ENCODE assay signal across 12 mouse cellular contexts in genomic region chr5:147300001-147300363, GRCm38 (mm10). TPM values are rescaled to one million over a fixed set of nuclear protein-coding genes. Genes with fewer than 3 reads are reported as not detected.
DNase-seq lines count a peak whose midpoint lies in the region; ATAC-seq and TF ChIP-seq lines count a peak whose summit lies in the region.
"Had no signal": no experiment of that assay in that cellular context is flagged by ENCODE, and none has a peak within 500 bp of the region (broad histone marks: within the 10 kb centered on the region; RNA-seq: fewer than 3 reads in every experiment).

No protein-coding gene starts in this region.

- no peak for ATAC-seq in hindbrain, embryonic 16.5 days
- no peak for ATAC-seq in embryonic facial prominence, embryonic 12.5 days (ENCODE audit: insufficient number of reproducible peaks, insufficient read depth, low FRiP score, low TSS enrichment)
- ATAC-seq in liver, embryonic 14.5 days (ENCODE audit: insufficient read depth): peak; percentile 15; the same call in 1 of the 2 replicates

- H3K36me3 ChIP-seq in hindbrain, embryonic 10.5 days: no peaks in the 10 kb centered on the region
- H3K36me3 ChIP-seq in hindbrain, embryonic 16.5 days (ENCODE audit: control insufficient read depth, insufficient read depth, low read length): no peaks in the 10 kb centered on the region
- H3K36me3 ChIP-seq in E14TG2a.4 (ENCODE audit: insufficient read depth, low read length): no peaks in the 10 kb centered on the region
- H3K36me3 ChIP-seq in embryonic facial prominence, embryonic 12.5 days: no peaks in the 10 kb centered on the region
- H3K36me3 ChIP-seq in liver, embryonic 14.5 days (replicated peaks; ENCODE audit: control insufficient read depth, insufficient read depth, low read depth): no peaks in the 10 kb centered on the region

- WGBS in hindbrain, embryonic 10.5 days: 2% methylated on average over 4 of the region's 4 CpGs
- 11% methylated on average over 4 of the region's 4 CpGs for WGBS in hindbrain, embryonic 16.5 days
- 3% methylated on average over 4 of the region's 4 CpGs for WGBS in embryonic facial prominence, embryonic 12.5 days
- WGBS in liver, embryonic 14.5 days (ENCODE audit: insufficient replicate concordance): 4% methylated on average over 4 of the region's 4 CpGs

- peak overlapping the region; percentile 41 for H3K4me3 ChIP-seq in hindbrain, embryonic 10.5 days
- no peak overlapping the region for H3K4me3 ChIP-seq in hindbrain, embryonic 16.5 days (ENCODE audit: low read length)
- peak overlapping the region; percentile 68 for H3K4me3 ChIP-seq in E14TG2a.4 (replicated peaks; ENCODE audit: low read length)
- peak overlapping the region; percentile 10; the same call in 1 of the 2 replicates for H3K4me3 ChIP-seq in embryonic facial prominence, embryonic 12.5 days
- H3K4me3 ChIP-seq in liver, embryonic 14.5 days (ENCODE audit: insufficient read depth in 1 of 2, low read depth in 2 of 2, low read length in 2 of 2): no peak overlapping the region
- H3K4me3 ChIP-seq: myocyte had no signal

- no peak for DNase-seq in hindbrain, embryonic 10.5 days (ENCODE audit: low spot score)
- DNase-seq in liver, embryonic 14.5 days (ENCODE audit: low read depth in 3 of 3, low spot score in 3 of 3): no peak
- no peak for DNase-seq in layer of hippocampus, adult 9-11 months
- DNase-seq in left cerebral cortex, adult 11 months (ENCODE audit: low spot score): no peak
- no peak for DNase-seq in left cerebral cortex, postnatal 10 days (ENCODE audit: extremely low spot score in 1 of 2, low spot score in 2 of 2)
- DNase-seq: gastrocnemius, postnatal 25 days had no signal

- intact Hi-C loops in left cerebral cortex, postnatal 10 days (cut with DNase I): loop anchor here (5.0 kb wide), 1 partner anchor 363 kb away; no protein-coding TSS in a partner anchor

- no peak overlapping the region for H3K9ac ChIP-seq in hindbrain, embryonic 16.5 days (ENCODE audit: low read depth, low read length)
- no peak overlapping the region for H3K9ac ChIP-seq in embryonic facial prominence, embryonic 12.5 days
- H3K9ac ChIP-seq in liver, embryonic 14.5 days (replicated peaks): no peak overlapping the region

- H3K27me3 ChIP-seq in hindbrain, embryonic 10.5 days (ENCODE audit: insufficient read depth, poor library complexity, severe bottlenecking): peaks cover 100% of the 10 kb centered on the region
- H3K27me3 ChIP-seq in hindbrain, embryonic 16.5 days (replicated peaks; ENCODE audit: control insufficient read depth, insufficient read depth, low read length): peaks cover 86% of the 10 kb centered on the region
- peaks cover 91% of the 10 kb centered on the region for H3K27me3 ChIP-seq in E14TG2a.4 (ENCODE audit: insufficient read depth, low read length)
- H3K27me3 ChIP-seq in embryonic facial prominence, embryonic 12.5 days: peaks cover 97% of the 10 kb centered on the region
- peaks cover 74% of the 10 kb centered on the region for H3K27me3 ChIP-seq in liver, embryonic 14.5 days (ENCODE audit: control insufficient read depth, insufficient read depth, low read length)

- no peaks in the 10 kb centered on the region for H3K9me3 ChIP-seq in hindbrain, embryonic 10.5 days
- H3K9me3 ChIP-seq in hindbrain, embryonic 16.5 days (ENCODE audit: control insufficient read depth, low read length): no peaks in the 10 kb centered on the region
- H3K9me3 ChIP-seq in E14TG2a.4 (ENCODE audit: low read length): no peaks in the 10 kb centered on the region
- H3K9me3 ChIP-seq in embryonic facial prominence, embryonic 12.5 days: no peaks in the 10 kb centered on the region
- H3K9me3 ChIP-seq in liver, embryonic 14.5 days (ENCODE audit: control insufficient read depth, low read length): no peaks in the 10 kb centered on the region

- H3K4me1 ChIP-seq in hindbrain, embryonic 10.5 days (replicated peaks): peaks cover 26% of the 10 kb centered on the region
- H3K4me1 ChIP-seq in hindbrain, embryonic 16.5 days (ENCODE audit: control insufficient read depth, insufficient read depth, low read depth, low read length): no peaks in the 10 kb centered on the region
- peaks cover 59% of the 10 kb centered on the region for H3K4me1 ChIP-seq in E14TG2a.4 (replicated peaks; ENCODE audit: low read depth, low read length)
- H3K4me1 ChIP-seq in embryonic facial prominence, embryonic 12.5 days: peaks cover 8% of the 10 kb centered on the region; the same call in 1 of the 2 replicates
- 0 out of 4 replicates have a peak, but pooled peaks cover 0 to 2% of the 10 kb centered on the region in 2 experiments for H3K4me1 ChIP-seq in liver, embryonic 14.5 days (replicated peaks; ENCODE audit: control insufficient read depth in 2 of 2, insufficient read depth in 2 of 2, low read length in 1 of 2)

- no peak overlapping the region; the same call in 1 of the 2 replicates for H3K4me2 ChIP-seq in hindbrain, embryonic 16.5 days (ENCODE audit: low read length)
- peak overlapping the region; percentile 27; the same call in 1 of the 2 replicates for H3K4me2 ChIP-seq in embryonic facial prominence, embryonic 12.5 days (replicated peaks)
- peak overlapping the region; percentile 41 for H3K4me2 ChIP-seq in liver, embryonic 14.5 days (ENCODE audit: low read depth)

- TF ChIP-seq EP300 in liver, embryonic 14.5 days (IDR thresholded peaks at IDR 0.05; ENCODE audit: low read depth): no peak

- H3K27ac ChIP-seq in hindbrain, embryonic 10.5 days: no peak overlapping the region
- H3K27ac ChIP-seq in hindbrain, embryonic 16.5 days (ENCODE audit: low read depth, low read length): no peak overlapping the region
- no peak overlapping the region for H3K27ac ChIP-seq in embryonic facial prominence, embryonic 12.5 days
- H3K27ac ChIP-seq in liver, embryonic 14.5 days: no peak overlapping the region

- TF ChIP-seq CTCF in E14TG2a.4 (conservative IDR thresholded peaks at IDR 0.05; ENCODE audit: low read length): no peak
- no peak for TF ChIP-seq CTCF in liver, embryonic 14.5 days (IDR thresholded peaks at IDR 0.05; ENCODE audit: low read depth)

RNA-seq across cellular contexts. Expression of gene Cdx2, which starts 7.1 kb away (rescaled TPM):
- polyA plus RNA-seq in hindbrain, embryonic 10.5 days (2016; fragmentation: Nextera tagmentation; extraction: Ambion mirVana): not detected in 2 replicates
- polyA plus RNA-seq in hindbrain, embryonic 16.5 days (2015; fragmentation: Nextera tagmentation; extraction: Ambion mirVana): not detected in 2 replicates
- polyA plus RNA-seq in embryonic facial prominence, embryonic 12.5 days (2016; fragmentation: Nextera tagmentation; extraction: Ambion mirVana): not detected in 2 replicates
- polyA plus RNA-seq in liver, embryonic 14.5 days (2012; rRNA removed): 0.09 TPM in 1 of 2 replicates, not detected in the other
- polyA plus RNA-seq in liver, embryonic 14.5 days (2014; fragmentation: Nextera tagmentation; extraction: Ambion mirVana): not detected in 2 replicates
- not detected for total RNA-seq in left cerebral cortex, postnatal 10 days (2021)
- total RNA-seq: common myeloid progenitor, adult 5-6 weeks; gastrocnemius, postnatal 25 days; layer of hippocampus, postnatal 14 days had no signal
- polyA plus RNA-seq: myocyte had no signal

RNA-seq across cellular contexts. Expression of gene Urad, which starts 22.3 kb away (rescaled TPM):
- polyA plus RNA-seq in hindbrain, embryonic 10.5 days (2016; fragmentation: Nextera tagmentation; extraction: Ambion mirVana): not detected in 2 replicates
- not detected in 2 replicates for polyA plus RNA-seq in hindbrain, embryonic 16.5 days (2015; fragmentation: Nextera tagmentation; extraction: Ambion mirVana)
- not detected in 2 replicates for polyA plus RNA-seq in embryonic facial prominence, embryonic 12.5 days (2016; fragmentation: Nextera tagmentation; extraction: Ambion mirVana)
- polyA plus RNA-seq in liver, embryonic 14.5 days (2012; rRNA removed): 1.0 and 1.1 TPM in 2 replicates
- polyA plus RNA-seq in liver, embryonic 14.5 days (2014; fragmentation: Nextera tagmentation; extraction: Ambion mirVana): 0.30 and 0.57 TPM in 2 replicates
- not detected for total RNA-seq in left cerebral cortex, postnatal 10 days (2021)
- total RNA-seq: common myeloid progenitor, adult 5-6 weeks; gastrocnemius, postnatal 25 days; layer of hippocampus, postnatal 14 days had no signal
- polyA plus RNA-seq: myocyte had no signal

RNA-seq across cellular contexts. Expression of gene Pdx1, which starts 30.2 kb away (rescaled TPM):
- polyA plus RNA-seq in hindbrain, embryonic 10.5 days (2016; fragmentation: Nextera tagmentation; extraction: Ambion mirVana): not detected in 2 replicates
- polyA plus RNA-seq in hindbrain, embryonic 16.5 days (2015; fragmentation: Nextera tagmentation; extraction: Ambion mirVana): not detected in 2 replicates
- polyA plus RNA-seq in embryonic facial prominence, embryonic 12.5 days (2016; fragmentation: Nextera tagmentation; extraction: Ambion mirVana): not detected in 2 replicates
- 0.02 and 0.03 TPM in 2 replicates for polyA plus RNA-seq in liver, embryonic 14.5 days (2012; rRNA removed)
- not detected in 2 replicates for polyA plus RNA-seq in liver, embryonic 14.5 days (2014; fragmentation: Nextera tagmentation; extraction: Ambion mirVana)
- total RNA-seq in left cerebral cortex, postnatal 10 days (2021): not detected
- total RNA-seq: common myeloid progenitor, adult 5-6 weeks; gastrocnemius, postnatal 25 days; layer of hippocampus, postnatal 14 days had no signal
- polyA plus RNA-seq: myocyte had no signal

Comparison
In these comparisons a context has a peak if more than half of its experiments do, and no peak if none do; other contexts are left out.
1. H3K4me3 ChIP-seq: peak in hindbrain, embryonic 10.5 days (single experiment), E14TG2a.4 (single experiment) and embryonic facial prominence, embryonic 12.5 days (single experiment); none in hindbrain, embryonic 16.5 days (single experiment) and liver, embryonic 14.5 days (0 of 2).